Mouse (Mus musculus) CD4-positive, CD25-positive, alpha-beta regulatory T cell, adult 4 months (primary cell): ENCODE measurements around the gene Dnah2. TPM values are rescaled to one million over a fixed set of nuclear protein-coding genes. Genes with fewer than 3 reads are reported as not detected.
"Not testable (repeated sequence)": the region's sequence is repeated elsewhere in the genome, so short reads cannot be mapped to it uniquely, and the experiment has no call there.

Experiments
- ATAC-seq: one replicate; pipeline ENCODE4 v1.8.0; 2017
- polyA plus RNA-seq, 2 experiments: library from polyadenylated mRNA; unstranded; fragments of 100-300 nt; shearing (Covaris generic); gene quantifications; one replicate each; pipeline ENCODE4 v1.2.1; 2017

Gene Dnah2
- polyA plus RNA-seq, 2 experiments from 2014 or later = 0.09 TPM; not detected in 1

GRCm38 (mm10) chr11:69563373-69563772, 14.5 kb upstream of the Dnah2 start:
- no peak for ATAC-seq

- no peak for ATAC-seq
These were observed 12.3 kb upstream of the Dnah2 start for GRCm38 (mm10) chr11:69560896-69561854.

DNA sequence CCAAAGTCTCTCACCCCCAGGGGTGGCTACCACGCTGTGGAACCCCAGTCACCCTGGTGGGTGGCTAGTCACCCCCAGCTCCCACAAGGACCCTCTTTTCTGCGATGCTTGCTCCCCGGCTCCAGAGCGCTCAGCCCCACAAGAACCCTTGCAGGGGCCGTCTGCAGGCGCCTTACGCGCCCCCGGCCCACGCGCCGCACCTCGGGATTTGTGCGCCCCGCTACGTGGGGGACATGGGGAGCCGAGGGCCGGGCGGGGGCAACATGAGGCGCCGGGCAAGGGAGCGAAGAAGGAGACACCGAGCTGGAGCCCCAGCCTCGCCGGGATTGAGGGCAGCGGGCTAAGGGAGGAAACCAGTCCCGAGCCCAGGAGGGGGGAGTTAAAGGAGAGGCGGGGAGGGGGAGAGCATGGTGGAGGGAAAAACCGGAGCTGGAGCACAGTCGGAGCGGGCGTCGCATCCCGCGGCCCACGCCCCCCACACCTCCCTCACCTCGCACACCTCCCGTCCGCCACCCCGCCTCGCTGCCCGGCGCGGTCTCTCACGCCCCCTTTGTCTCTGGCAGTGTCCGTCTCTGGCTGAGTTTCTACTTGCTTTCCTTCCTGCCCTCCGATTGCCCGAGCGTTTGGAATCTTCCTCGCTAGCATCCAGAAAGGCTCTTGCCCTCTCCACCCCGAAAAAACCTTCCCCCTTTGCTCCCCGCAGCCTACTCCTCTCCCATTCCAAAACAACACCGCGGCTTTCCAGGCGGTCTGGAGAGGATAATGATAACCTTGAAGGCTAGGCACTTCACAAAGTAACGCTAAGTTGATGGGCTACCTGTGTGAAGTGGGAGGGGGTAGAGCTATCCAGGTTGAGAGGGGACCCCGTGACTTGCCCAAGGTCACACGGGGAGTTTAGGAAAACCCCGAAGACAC, 11.2 kb upstream of the Dnah2 start, which contains the start of gene Efnb3:
Gene Efnb3, minus strand, starts transcription at position 355 of the 915 bp plus-strand sequence.
- ATAC-seq = no peak

DNA sequence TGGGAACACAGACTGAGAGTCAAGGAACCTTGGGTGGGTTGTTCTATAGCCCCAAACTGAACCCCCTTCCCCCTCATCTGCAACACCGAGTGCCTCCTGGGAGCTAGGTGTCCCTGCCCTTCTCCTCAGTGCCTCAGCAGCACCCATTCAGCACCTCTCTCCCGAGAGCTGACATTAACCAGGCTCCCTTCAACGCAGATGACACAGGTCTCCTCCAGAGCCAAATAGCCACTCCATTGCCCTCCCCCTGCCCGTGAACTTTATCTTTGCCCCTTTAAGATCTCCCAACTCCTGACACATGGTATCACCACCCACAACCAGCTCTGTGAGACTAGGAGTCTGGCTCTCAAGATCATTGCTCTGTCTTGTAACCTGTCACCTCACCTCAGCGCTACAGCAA, 10.3 kb upstream of the Dnah2 start:
- no peak for ATAC-seq

- no peak for ATAC-seq
These were observed 9.8 kb upstream of the Dnah2 start for GRCm38 (mm10) chr11:69558756-69559155.

GRCm38 (mm10) chr11:69557381-69557958, 8.6 kb upstream of the Dnah2 start:
- ATAC-seq = no peak

- no peak for ATAC-seq
These were observed 5.7 kb upstream of the Dnah2 start for GRCm38 (mm10) chr11:69554539-69555140.

- ATAC-seq = no peak
These were observed 4.4 kb upstream of the Dnah2 start for GRCm38 (mm10) chr11:69553341-69553721.

DNA sequence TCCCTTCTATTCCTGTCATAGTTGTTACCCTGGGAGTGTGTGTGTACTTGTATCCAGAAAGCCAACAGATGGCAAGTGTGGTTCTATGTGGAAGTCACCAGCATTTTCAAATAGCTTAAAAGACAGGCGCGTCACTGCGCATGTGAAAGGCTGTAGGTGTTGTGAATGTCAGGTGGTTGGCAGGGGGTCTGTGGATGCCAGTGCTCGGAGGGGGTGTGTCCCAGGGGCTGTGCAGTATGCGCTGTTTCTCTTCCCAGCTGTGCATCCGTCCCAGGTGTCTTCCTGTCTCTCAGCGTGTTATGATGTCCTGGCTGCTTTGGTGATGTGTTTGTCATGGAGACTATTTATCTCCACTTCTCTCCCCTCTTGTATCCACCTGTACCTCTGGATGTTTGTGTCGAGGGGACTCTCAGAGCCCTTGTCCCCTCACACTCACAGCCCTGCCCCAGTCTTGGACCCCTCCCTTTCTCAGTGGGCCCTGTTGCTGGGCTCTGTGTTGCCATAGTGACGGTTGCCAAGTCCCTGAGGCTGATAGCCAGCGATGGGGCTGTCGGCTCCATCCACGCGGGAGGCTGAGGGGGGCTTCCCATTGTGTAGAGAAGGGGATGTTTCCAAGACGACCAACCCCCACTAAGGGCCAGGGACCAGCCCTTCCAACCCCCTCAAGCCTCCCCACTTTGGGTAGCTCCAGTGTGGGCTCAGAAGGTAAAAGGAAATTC, 3.9 kb upstream of the Dnah2 start:
- no peak for ATAC-seq

DNA sequence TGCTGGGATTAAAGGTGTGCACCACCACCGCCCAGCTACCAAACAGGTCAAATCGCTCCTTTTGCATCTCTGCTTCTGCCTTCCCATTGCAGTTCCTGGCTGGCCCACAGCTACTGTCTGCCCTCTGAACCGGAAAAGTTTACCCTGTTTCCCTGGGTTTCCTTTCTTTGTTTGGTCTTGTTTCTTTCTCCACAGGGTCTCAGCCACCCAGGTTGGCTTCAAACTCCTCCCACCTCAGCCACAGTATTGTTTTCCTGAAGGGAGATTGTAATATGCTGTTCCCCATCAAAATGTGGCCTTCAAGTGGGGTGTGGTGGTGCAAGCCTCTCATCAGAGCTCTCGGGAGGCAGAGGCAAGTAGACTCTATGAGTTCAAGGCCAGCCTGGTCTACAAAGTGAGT, 2.4 kb upstream of the Dnah2 start:
- ATAC-seq = no peak

- ATAC-seq = no peak
These were observed 1.8 kb downstream of the Dnah2 start for GRCm38 (mm10) chr11:69547071-69547470.

GRCm38 (mm10) chr11:69546423-69547053, 2.4 kb downstream of the Dnah2 start:
- ATAC-seq = no peak

DNA sequence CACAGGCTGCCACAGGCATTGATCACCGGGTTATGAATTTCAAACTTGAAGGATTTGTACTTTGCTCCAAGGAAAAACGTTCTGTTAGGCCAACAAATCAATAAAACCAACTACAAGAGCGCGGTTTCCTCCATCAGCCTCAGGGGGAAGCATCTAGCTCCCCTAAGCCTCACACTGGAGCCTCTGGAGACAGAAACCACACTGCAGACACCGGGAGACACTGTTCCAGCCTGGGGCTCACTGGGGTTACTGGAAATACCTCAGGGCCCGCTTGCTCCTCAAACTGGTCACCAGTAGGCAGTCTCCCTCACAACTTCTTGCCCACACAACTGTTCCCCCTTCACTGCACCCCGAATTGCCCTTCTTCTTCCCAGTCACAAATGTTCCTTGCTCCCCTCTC, 3.0 kb downstream of the Dnah2 start:
- no peak for ATAC-seq

DNA sequence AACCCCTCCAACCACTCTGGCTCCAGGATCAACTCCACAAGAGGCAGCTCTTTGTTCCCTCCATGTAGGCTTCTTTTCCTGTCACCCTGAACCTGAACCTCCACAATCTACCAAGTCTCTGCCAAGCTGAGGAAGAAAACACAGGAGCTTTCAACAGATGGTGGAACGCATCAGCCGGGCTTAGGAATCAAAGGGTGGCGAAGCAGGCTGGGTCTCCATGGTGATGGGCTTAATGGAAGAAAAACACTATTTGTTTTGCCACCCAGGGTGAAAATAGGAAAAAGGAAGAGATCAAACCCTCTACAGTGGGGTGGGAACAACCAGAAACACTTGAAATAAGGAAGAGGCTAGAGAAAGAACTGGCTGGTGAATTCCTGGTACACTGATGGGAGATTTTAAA, 5.3 kb downstream of the Dnah2 start:
- ATAC-seq = no peak

- not testable (repeated sequence) for ATAC-seq
These were observed 7.2 kb downstream of the Dnah2 start for GRCm38 (mm10) chr11:69541741-69542140.

- no peak for ATAC-seq
These were observed 8.2 kb downstream of the Dnah2 start for GRCm38 (mm10) chr11:69540700-69541099.

- no peak for ATAC-seq
These were observed 13.9 kb downstream of the Dnah2 start for GRCm38 (mm10) chr11:69534990-69535389.

DNA sequence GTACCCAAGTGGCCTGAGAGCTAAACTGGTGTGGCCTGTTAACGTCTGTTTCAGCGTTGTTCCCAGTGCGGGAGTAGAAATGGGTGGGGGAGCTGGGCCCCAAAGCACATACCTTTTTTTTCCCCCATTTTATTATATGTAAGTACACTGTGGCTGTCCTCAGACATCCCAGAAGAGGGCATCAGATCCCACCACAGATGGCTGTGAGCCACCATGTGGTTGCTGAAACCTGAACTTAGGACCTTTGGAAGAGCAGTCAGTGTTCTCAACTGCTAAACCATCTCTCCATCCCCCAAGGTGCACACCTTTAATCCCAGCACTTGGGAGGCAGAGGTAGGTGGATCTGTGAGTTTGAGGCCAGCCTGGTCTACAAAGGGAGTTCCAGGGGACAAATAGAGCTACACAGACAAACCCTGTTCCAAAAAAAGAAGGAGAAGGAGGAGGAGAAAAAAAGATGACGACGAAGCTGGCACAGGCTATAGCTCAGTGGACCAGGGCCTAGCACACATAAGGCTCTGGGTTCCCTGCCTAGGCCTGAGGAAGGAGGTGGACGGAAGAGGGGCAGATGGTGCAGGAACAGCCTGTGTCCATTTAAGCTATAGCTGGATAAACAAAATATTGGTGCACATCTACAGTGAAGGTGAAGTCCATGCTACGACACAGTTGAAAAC, 16.3 kb downstream of the Dnah2 start:
- ATAC-seq = no peak

DNA sequence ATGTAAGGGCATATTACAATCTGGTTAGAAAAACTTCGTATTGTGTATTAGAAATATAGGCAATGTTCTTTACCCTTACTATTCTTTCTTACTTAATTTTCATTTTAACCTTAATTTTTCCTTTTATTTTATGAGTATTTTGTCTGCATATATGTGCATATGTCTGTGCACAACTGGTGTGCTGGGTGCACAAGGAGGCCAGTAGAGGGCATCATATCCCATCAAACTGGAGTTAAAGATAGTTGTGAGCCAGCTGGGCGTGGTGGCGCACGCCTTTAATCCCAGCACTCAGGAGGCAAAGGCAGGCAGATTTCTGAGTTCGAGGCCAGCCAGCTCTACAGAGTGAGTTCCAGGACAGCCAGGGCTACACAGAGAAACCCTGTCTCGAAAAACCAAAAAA, 18.2 kb downstream of the Dnah2 start:
- ATAC-seq = not testable (repeated sequence)

GRCm38 (mm10) chr11:69530281-69530680, 18.6 kb downstream of the Dnah2 start:
- not testable (repeated sequence) for ATAC-seq

DNA sequence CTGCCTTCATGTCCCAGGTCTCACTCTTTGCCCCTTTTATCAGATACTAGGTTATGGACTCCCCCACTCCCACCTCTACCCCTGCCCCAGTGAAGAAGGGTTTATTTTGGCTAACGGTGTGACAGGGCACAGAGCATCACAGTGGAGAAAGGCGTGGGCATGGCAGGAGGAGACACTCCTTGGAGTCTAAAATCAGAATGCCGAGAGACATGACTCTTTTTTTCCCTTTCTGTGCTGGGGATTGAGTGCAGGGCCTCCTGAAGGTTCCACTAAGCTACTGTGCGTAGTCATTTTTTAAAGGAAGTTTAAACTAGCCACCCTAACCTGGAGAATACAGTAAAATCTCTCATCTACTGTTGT, 20.9 kb downstream of the Dnah2 start:
- ATAC-seq = no peak
